Mouse (Mus musculus) cerebellum, adult 9-10 months (tissue): ENCODE measurements at regions not wholly inside any gene's neighbourhood (a gene's known extent, or its start where the extent isn't known, plus 50 kb on each side); places are given as distances from the start of the nearest gene placed in this dataset.

Experiments used
- DNase-seq: peaks from one replicate; pipeline ENCODE4 v3.0.0; 2022

- no peak for DNase-seq
These were observed 87.6 kb upstream of the Atp1a1 start for GRCm38 (mm10) chr3:101691937-101692604.

- peak; percentile 67 for DNase-seq
These were observed 86.3 kb upstream of the Atp1a1 start for GRCm38 (mm10) chr3:101690779-101691178.

GRCm38 (mm10) chr3:101690222-101690621, 85.7 kb upstream of the Atp1a1 start:
- DNase-seq: peak; percentile 100

GRCm38 (mm10) chr3:101685203-101685602, 80.7 kb upstream of the Atp1a1 start:
- DNase-seq: no peak

GRCm38 (mm10) chr3:101672943-101673342, 68.5 kb upstream of the Atp1a1 start:
- DNase-seq: no peak

GRCm38 (mm10) chr3:101670561-101671001, 66.1 kb upstream of the Atp1a1 start:
- DNase-seq: no peak

GRCm38 (mm10) chr3:101669743-101670142, 65.3 kb upstream of the Atp1a1 start:
- peak; percentile 50 for DNase-seq

GRCm38 (mm10) chr3:101667767-101668387, 63.4 kb upstream of the Atp1a1 start:
- no peak for DNase-seq

- DNase-seq: no peak
These were observed 62.7 kb upstream of the Atp1a1 start for GRCm38 (mm10) chr3:101667186-101667585.

GRCm38 (mm10) chr3:101666583-101666982, 62.1 kb upstream of the Atp1a1 start:
- no peak for DNase-seq

- DNase-seq: no peak
These were observed 56.9 kb upstream of the Atp1a1 start for GRCm38 (mm10) chr3:101661184-101661992.

- DNase-seq: no peak
These were observed 56.2 kb upstream of the Atp1a1 start for GRCm38 (mm10) chr3:101660635-101661034.

- no peak for DNase-seq
These were observed 55.7 kb upstream of the Atp1a1 start for GRCm38 (mm10) chr3:101660176-101660575.

GRCm38 (mm10) chr3:101657979-101658378, 53.5 kb upstream of the Atp1a1 start:
- no peak for DNase-seq

- no peak for DNase-seq
These were observed 50.2 kb upstream of the Atp1a1 start for GRCm38 (mm10) chr3:101654720-101655119.
